Mouse (Mus musculus) layer of hippocampus, adult 18-20 months (tissue): ENCODE data around the gene Gucd1. TPM values are rescaled to one million over a fixed set of nuclear protein-coding genes. Genes with fewer than 3 reads are reported as not detected.

ENCODE experiments used
- DNase-seq, 2 experiments: peaks; one replicate each; pipeline ENCODE4 v3.0.0; 2022; ENCODE audit warnings: low spot score in 2 of 2
- total RNA-seq, 2 experiments: library from RNA; stranded (reverse); gene quantifications; 2 replicates each; pipeline ENCODE4 v1.2.3; 2021

Gucd1 gene
- total RNA-seq, 2 experiments from 2014 or later: 12.8 TPM

GRCm38 (mm10) chr10:75328201-75328704, 189.5 kb downstream of the Gucd1 start:
- DNase-seq: no peak

DNA sequence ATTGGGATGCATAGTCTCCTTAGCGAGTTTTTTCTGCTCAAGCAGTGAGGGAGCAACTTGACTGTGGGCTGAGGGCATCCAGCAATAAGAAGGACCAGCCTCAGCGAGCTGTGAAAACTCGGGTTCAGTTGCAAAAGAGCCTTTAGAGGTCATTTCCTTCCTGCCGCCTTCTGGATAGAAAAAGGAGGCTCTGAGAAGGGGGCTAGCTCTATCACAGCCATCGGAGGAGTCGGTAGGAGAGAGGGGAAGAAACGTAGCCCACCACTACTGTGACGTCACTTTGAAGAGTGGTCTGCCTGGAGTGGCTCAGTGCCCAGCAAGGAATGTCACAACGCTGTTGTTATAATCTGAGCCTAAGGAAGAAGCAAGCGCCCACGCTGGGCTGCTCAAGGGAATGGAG, 190.7 kb downstream of the Gucd1 start:
- no peak for DNase-seq

DNA sequence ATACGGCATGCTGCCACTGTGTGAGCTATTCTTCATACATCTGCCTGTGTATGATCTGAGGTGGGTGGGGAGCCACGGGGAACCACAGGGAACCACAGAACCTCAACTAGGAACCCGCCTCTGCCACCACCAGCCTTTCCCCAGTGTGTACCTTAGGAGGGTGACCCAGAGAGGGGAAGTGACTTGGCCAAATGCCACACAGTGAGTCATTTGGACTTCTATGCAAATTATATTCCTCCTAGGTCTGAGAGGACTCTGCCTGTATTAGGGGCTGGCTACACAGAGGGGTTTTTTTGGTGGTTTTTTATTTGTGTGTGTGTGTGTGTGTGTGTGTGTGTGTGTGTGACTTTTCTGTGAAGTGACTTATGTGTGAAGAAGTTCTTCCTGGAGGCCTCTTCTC, 191.2 kb downstream of the Gucd1 start:
- no peak for DNase-seq

DNA sequence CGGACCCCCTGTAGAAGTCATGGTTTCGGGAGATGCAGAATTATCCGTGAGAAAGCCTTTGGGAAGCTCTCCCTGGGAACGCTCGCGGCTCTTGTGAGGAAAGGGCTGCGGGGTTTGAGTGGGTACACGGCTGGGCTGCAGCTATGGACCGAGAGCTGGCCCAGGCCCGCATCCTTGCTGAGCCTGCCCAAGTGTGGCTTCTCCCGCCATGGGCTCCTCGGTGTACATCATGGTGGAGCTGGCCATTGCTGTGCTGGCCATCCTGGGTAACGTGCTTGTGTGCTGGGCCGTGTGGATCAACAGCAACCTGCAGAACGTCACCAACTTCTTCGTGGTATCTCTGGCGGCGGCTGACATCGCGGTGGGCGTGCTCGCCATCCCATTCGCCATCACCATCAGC, 192.0 kb downstream of the Gucd1 start:
- no peak for DNase-seq

DNA sequence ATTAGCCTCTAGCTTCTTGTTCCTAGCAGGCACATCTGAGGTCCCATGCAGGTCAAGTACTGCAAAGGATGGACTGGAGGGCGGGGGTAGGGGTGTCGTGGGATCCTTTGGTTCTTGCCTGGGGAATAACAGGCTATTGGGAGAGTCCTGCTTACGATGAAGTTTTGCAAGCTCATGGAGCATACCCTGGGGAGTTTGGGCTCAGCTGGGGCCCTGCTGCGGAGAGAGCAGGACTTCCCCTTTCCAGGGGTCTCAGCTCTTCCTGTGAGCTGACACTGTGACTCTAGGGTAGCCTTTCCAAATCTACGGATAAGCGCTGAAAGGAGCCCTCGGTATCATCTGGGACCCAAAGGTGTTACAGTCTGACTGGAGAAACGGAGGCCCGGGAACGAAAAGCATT, 193.4 kb downstream of the Gucd1 start:
- DNase-seq: no peak

- no peak for DNase-seq
Measured at GRCm38 (mm10) chr10:75323986-75324385, 193.8 kb downstream of the Gucd1 start.

DNA sequence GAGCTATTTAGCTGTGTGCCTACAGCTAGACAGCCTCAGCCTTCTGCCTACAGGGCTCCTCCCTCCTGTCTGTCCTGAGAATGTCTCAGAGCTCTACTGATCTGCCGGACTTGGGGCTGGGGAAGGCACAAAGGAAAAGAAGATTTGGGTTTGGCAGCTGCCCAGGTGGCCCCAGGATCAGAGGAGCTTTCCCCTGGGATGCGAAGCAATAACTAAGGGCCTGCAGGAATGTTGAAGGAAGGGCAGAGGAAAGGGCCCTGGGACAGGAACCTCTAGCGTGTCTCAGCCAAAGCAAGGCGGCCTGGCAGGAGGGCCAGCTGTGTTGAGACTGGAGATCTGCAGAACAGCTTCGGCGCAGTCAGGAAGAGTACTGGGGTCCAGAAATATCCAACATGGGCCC, 194.8 kb downstream of the Gucd1 start:
- DNase-seq: no peak

- no peak for DNase-seq
Measured at GRCm38 (mm10) chr10:75320321-75320720, 197.5 kb downstream of the Gucd1 start.

- DNase-seq: no peak
Measured at GRCm38 (mm10) chr10:75318206-75318605, 199.6 kb downstream of the Gucd1 start.

DNA sequence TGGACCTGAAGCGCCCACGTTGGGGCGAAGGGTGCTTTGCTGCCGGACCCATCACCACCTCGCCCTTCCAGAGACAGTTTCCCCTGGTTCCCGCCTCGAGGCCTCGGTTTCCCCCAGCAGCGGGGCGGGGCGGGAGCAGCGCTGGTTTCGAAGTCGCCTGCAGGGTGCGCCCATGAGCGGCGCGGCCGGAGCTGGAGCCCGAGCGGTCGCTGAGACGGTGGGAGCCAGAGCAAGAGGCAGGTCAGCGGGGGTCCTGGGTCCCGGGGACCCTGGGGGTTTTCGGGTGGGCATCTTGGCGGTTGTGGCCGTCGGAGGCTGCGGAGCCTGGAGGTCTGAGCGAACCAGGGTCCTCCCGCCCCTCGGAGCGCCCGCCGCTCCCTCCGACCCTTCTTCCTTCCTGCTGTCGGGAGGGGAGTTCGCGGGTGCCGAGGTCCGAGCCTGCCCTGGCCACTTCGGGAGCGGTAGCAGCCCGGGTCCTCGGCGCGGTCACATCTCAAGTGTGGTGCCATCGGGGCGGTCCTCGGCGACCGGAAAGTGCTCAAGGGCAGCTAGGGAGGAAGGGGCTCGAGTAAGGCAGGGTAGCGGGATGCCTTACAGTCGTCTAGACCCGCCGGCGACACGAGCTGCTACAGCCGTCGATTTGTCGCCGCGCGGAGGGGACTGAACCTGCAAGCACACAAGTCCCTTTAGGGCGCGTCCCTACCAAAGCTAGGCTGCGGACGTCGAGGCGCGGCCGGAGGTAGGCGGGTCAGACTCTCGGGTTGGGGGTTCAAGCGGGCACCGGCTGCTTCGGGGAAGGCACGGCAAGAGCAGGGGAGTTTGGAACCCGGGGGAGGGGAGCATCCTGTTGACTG, 200.6 kb downstream of the Gucd1 start:
- DNase-seq: peak in 1 of 2 experiments; percentile 25

DNA sequence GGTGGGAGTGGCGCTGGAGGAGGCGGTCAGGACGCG, 201.1 kb downstream of the Gucd1 start, which contains the start of gene Adora2a:
Gene Adora2a (plus strand): TSS at position 6 of the 36 bp plus-strand sequence.
- DNase-seq: no peak

GRCm38 (mm10) chr10:75316472-75316871, 201.3 kb downstream of the Gucd1 start:
- DNase-seq: no peak

- DNase-seq: no peak
Measured at GRCm38 (mm10) chr10:75315756-75316155, 202.0 kb downstream of the Gucd1 start.

DNA sequence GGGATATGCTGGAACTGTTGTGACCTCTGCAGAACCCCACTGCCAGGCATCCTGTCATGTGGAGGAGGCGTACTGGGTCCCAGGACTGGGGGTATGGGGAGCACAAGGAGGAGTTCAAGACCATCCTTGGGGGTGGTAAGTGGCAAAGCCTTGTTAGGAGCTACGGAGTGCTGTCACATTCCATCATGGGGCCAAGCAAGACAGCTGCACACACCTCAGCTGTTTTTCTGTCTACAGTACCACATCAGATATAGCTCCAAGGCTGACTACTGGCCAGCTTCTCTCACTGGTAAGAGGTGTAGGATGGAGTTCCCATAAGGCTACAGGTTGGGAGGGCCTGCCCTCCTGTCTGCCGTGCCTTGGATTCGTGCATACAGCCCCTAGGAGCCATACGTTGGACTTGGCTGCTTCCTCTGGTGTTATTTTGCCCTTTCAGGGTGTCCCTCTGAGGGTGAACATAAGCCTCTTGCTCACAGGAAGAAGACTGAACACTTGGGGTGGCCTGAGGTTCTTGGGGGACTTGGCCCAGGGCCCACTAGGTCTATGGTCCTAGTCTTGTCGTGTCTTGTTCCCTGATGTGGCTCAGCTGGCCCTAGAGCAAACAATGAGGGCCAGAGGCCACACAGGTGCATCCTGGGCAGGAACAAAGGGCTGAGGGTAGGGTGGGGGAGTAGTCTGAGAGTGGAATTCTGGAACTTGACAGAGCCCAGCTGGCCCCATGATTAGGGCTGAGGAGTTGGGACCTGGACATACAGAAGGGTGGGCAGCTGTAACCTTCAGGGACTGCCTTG, 203.4 kb downstream of the Gucd1 start:
- DNase-seq: no peak

GRCm38 (mm10) chr10:75312361-75312760, 205.4 kb downstream of the Gucd1 start:
- DNase-seq: no peak

DNA sequence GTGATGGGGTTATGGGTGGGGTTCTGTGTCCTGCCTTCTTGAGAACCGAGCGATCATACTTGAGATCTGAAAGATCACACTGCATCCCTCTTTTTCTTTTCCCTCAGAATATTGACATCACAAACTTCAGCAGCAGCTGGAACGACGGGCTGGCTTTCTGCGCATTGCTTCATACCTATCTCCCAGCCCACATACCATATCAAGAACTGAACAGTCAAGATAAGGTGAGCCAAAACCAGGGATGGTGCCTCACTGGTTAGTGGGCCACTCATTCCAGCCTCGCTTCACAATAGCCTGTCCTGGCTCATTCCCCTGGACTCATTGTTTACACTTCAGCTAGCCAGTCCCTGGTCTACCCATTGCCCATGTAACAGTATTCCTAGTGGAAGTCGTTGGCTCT, 210.6 kb downstream of the Gucd1 start:
- no peak for DNase-seq

GRCm38 (mm10) chr10:75304413-75304812, 213.4 kb downstream of the Gucd1 start:
- DNase-seq: no peak

DNA sequence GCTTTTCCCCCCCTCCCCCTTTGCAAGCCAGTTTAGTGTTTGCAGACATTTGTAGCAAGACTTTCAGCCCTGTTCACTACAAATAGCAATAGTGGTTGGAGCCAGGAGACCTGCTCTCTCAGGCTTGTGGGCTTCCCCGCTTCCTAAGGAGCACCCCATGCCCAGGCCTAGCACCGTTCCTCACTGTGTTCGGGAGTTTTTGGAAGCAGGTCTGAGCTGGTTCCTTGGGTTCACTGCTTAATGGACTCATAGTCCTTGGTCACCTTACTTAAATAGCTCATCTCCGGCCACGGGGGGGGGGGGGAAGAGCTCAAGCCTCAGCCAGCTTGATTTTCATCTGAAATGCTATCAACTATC, 213.7 kb downstream of the Gucd1 start:
- no peak for DNase-seq

GRCm38 (mm10) chr10:75303324-75304048, 214.3 kb downstream of the Gucd1 start:
- peak; percentile 81 to 86 for DNase-seq

DNA sequence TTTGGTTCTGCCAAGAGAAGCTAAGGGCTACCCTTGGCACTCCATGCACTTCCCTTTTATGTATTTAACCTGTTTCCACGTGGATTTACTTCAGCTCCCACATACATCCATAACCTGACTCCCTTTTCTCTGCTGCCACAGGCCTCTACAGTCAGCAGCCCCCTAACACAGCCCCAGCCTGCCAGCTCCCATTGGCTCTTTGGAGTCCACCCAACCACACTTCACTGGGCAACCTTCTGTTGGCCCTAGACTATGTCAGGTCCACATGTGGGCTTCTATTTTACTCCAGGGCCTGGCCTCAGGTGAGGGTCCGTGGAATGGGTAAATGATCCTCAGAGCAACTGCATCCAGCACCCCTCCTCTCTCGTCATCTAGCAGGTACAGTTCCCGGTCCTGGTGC, 215.2 kb downstream of the Gucd1 start:
- no peak for DNase-seq

DNA sequence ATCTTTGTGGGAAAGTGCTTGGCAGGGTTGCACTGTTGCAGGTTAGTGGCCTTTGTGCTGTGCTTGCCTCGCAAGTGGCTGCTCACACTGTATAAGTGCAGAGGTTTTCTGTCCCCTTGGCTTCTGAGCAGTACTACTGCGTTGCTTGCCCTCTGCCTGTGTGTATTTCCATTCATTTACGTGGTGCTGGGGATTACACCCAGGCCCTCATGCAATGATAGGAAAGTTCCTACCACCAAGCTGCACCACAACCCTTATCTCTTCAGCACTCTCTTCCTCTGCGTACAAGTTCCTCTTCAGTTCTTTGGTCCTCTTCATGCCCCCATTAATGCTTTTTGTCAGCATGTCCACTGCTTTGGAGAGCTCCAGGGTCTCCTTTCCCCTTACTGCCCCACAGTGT, 215.8 kb downstream of the Gucd1 start:
- DNase-seq: no peak

- no peak for DNase-seq
Measured at GRCm38 (mm10) chr10:75301195-75301806, 216.5 kb downstream of the Gucd1 start.
